Mouse (Mus musculus) liver, adult (tissue): ENCODE data around the gene Myo5c.

ENCODE experiments used
- GATA4 ChIP-seq: IDR thresholded peaks from 2 replicates; pipeline ENCODE4 v1.6.1; 2014; ENCODE audit warnings: mild to moderate bottlenecking, low read length; ENCODE audit not compliant: insufficient replicate concordance

Gene Myo5c

DNA sequence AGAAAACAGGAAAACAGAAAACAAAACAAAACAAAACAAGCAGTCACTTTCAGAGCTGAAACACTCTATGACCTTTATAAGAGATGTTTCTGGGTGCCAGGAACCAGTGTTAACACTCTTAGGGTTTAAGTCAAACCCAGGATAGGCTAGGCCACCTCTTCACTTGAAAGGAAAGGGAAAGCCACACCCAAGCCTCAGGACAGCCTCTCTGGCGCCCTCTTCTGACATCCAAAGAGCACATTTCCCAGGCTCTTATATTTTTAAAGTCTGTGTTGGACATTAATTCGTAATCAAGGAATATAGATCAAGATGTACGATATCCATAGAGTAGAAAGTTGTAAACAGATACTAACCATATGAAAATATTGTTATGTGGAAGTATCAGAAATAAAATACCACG lies 57.7 kb downstream of the Myo5c start:
- no peak for TF ChIP-seq GATA4

- no peak for TF ChIP-seq GATA4
Observed at GRCm38 (mm10) chr9:75299342-75299741, 67.5 kb downstream of the Myo5c start.

- TF ChIP-seq GATA4 = no peak
Observed at GRCm38 (mm10) chr9:75303033-75303432, 71.2 kb downstream of the Myo5c start.

DNA sequence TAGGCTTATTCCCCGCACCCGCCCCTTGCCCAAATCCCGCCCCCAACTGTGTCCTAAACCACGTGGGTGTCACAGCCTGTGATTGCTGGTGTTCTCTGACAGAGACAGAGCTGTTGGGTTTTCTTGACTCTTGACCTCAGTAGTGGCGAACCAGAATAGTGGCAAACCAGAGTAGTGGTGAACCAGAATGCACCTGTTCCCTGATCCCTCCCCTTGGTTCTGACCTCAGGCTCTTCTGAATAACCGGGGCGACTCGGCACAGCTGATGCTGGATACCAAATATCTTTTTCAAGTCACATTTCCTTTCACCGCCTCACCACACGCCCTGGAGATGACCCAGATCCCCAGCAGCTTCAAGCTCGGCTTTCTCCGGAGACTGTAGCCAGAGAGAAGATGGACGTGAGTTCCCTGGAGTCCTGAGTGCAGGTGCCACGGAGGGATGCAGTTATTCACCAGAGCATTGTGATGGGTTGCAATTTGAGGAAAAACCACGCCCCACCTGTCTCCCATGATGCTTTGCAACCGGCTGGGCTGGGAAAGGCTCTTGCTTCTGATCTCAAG lies 72.0 kb downstream of the Myo5c start:
- TF ChIP-seq GATA4 = no peak

DNA sequence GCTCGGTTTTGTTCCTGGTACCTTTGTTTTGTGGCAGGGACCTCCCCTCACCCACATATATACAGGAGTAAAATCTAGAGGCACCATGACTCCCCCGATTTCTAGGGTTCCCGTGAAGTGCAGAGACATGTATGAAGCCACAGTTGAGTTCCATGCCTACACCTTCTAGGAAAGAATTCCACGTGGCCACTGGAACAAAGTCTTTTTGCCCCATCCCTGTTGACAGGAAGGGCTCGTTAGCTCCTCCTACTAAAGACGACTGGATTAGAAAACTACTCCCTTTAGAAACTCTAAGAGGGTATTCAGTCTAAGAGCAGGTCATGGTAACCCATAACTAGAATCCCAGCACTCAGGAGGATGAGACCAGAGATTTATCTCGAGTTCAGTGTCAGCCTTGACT lies 72.5 kb downstream of the Myo5c start:
- TF ChIP-seq GATA4 = no peak

DNA sequence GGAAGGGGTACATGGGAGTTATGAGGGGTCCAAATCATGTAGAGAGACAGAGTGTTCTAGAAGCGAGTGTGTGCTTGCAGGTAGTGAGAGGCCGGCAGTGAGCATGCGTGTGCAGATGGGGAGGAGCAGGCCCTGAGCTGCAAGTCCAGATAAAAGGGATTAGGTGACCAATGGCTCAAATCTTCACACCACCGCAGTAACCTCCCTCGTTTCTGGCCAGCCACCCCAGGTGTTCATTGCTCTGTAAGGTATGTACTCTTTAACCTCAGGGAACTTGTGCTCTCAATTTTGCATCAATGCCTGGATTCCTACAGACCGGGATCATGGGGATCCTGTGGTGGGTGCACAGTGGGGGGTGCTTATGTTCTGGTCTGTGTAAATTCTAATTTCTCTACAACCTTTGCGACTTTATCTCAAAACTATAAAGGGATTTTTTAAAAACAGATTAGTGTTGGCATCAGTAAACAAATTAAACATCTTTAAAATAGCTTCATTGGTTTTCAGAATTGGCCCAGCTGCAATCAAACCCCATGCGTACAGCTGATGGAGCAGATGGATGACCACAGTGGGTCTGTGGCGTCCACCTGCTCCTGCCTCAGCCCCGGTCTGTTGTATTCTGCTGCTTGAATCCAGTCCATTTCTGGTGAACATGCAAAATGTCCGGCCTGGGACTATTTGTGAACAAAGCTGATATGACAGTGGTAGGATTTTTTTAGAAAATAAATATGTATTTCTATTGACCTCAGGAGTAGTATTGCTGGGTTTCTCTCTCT lies 74.5 kb downstream of the Myo5c start, which contains the start of gene Gnb5:
Gene Gnb5, plus strand, starts transcription at position 163 of the 773 bp plus-strand sequence.
- TF ChIP-seq GATA4 = no peak

GRCm38 (mm10) chr9:75307015-75307414 lies 75.2 kb downstream of the Myo5c start:
- TF ChIP-seq GATA4 = no peak

- no peak for TF ChIP-seq GATA4
Observed at GRCm38 (mm10) chr9:75308621-75309020, 76.8 kb downstream of the Myo5c start.

GRCm38 (mm10) chr9:75312008-75312407 lies 80.2 kb downstream of the Myo5c start:
- no peak for TF ChIP-seq GATA4

- no peak for TF ChIP-seq GATA4
Observed at GRCm38 (mm10) chr9:75313138-75313831, 81.5 kb downstream of the Myo5c start.

DNA sequence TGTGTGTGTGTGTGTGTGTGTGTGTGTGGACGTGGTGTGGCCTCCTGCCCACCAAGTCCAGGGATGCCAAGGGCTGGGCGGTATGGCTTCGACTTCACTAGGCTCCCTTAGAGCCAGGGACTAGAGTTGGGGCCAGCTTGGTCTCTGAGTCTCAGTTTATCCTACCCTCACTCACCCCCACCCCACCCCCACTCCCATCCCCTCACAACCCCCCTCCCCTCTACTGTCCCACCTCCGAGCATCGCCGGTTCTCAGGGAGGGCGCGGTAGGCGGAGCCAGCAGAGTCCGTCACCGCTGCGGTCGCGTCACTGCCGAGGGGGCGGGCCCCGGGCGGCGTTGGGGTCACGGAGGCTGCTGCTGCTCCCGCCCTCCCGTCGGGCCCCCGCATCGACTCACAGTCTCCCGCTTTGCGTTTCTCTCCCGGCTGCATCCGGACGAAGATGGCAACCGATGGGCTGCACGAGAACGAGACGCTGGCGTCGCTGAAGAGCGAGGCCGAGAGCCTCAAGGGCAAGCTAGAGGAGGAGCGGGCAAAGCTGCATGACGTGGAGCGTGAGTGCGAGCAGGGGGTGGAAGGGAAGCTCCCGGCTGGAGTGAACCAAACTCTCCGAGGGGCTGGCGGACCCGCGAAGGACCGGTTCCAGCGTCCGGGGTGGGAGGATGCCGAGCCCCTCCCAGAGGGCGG lies 82.2 kb downstream of the Myo5c start:
- TF ChIP-seq GATA4 = no peak

- TF ChIP-seq GATA4 = no peak
Observed at GRCm38 (mm10) chr9:75314517-75315105, 82.8 kb downstream of the Myo5c start.

DNA sequence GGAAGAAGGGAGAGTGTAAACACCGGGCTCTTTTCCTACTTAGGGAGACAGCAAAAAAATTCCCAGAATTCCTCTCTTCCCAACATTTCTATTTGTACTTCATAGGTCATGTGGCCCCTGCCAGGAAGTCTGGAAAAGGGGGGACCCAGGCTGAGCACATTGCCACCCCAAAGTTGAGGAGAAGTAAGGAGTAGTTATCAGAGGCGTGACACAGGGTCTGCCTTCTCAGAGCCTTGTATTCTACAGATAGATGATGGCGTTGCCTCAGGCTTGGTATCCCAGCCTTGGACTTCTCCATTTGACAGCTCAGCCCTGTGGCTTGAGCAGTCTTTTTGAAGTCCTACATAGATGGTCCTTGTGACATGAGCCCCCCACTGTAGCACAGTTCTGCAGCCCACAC lies 83.4 kb downstream of the Myo5c start:
- no peak for TF ChIP-seq GATA4

DNA sequence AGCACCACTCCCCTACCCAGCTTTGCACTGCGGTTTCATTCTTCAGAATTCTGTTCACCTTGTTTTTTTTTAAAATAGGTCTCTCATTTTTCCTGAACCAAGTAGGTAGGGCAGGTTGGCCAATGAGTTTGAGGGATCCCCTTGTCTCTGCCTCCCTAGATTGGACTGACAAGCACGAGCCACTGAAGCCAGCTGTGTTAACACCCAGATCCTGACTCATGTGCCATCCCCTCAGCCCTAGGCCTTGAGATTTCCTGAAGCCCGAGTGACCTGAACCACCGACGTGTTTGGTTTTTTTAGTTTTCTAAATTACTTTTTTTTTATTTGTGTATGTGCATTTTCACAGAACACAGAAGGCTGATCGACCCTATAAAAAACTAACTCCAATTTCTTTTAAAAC lies 85.0 kb downstream of the Myo5c start:
- TF ChIP-seq GATA4 = no peak

DNA sequence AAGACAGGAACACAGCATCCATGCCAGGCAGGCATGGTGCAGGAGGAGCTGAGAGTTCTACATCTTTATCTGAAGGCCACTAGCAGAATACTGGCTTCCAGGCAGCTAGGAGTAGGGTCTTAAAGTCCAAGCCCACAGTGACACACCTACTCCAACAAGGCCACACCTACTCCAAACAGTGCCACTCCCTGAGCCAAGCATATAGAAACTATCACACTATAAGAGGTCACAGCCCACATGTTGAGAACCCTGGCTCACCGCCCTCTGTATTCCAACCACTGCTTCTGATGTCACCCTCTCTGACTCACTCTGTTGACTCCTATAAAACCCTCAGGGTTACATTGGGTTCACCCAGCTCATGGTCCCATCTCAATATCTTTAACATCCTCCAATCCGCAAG lies 86.4 kb downstream of the Myo5c start:
- no peak for TF ChIP-seq GATA4

DNA sequence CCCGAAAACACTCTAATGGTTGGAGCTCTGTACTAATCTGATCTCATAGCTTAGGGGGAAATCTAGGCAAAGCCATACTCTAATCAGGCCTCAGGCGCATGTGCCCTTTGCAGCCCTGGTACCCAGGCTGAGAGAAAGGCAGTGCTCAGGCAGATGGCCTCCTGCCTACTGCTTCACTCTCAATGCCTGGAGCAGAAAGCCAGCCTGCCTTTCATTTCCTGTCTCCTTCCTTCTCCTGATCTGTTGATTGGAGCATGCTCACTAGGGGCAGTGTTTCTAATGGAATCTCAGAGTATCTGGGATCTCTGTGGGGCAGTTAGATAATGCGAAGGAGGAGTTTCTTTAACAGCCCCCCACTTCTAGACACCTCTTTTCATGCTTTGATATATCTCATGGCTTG lies 87.5 kb downstream of the Myo5c start:
- no peak for TF ChIP-seq GATA4
